Mouse (Mus musculus) layer of hippocampus, adult 9-10 months (tissue): ENCODE data around the gene Nup37.

Source experiments
- DNase-seq: peaks from one replicate; pipeline ENCODE4 v3.0.0; 2022; ENCODE audit warnings: low spot score

Nup37 gene

GRCm38 (mm10) chr10:88227962-88228361, 81.2 kb downstream of the Nup37 start:
- no peak for DNase-seq
